Mouse (Mus musculus) ovary, postnatal 14 days (tissue): Measurements from ENCODE around the gene Txndc11.

Experiments used
- DNase-seq: peaks from one replicate; pipeline ENCODE4 v3.0.0; 2022; ENCODE audit warnings: low spot score

Txndc11 gene

GRCm38 (mm10) chr16:11104905-11105304 is 29.5 kb downstream of the Txndc11 start:
- DNase-seq: no peak

GRCm38 (mm10) chr16:11097301-11097700 is 37.1 kb downstream of the Txndc11 start:
- no peak for DNase-seq

DNA sequence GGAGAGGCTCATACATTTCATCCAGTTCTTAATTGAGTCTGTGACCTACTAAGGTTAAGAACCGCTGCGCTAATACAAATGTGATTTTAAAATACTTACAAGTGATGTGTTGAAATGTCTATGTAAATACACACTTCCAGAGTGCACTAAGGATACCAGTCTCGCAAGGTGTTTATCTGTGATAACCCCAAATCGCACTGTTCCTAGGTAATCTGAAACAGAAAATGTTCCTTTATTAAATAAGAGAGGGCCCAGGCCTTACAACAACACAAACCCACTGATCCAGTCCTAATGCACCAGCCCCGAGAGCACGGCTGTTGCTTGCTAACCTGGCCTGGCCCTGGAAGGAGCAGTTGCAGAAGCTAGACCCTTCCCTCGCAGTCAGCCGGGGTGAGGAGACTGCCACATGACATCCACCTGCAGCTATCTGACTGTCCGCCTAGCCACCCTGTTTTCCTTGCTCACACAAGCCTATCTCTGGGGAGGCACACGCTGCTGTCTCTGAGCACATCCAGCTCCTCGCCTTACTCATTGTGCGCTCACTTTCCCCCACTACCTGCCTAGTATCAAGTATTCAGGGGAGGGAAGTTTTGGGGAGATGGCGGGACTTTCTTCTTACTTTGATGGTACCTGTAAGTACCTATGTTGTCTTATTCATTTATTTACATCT is 40.6 kb downstream of the Txndc11 start:
- DNase-seq: no peak

DNA sequence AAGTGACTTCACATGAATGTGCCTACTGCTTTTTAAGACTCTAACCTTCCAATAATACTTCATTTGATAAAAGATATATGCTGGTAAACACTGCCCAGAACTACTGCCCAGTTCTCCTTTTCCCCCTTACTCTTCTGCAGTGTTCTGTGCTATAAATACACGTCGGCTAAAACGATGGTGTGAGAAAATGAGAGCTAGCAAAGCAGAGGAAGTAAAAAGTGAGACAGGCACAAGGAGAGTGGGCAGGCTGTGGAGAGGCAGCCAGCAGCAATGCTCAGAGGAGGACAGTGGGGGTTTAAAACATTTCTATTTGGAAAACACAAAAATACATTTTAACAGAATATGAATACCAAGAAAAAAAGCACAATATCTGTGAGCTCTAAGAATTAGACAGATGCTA is 41.9 kb downstream of the Txndc11 start:
- no peak for DNase-seq

GRCm38 (mm10) chr16:11092061-11092460 is 42.4 kb downstream of the Txndc11 start:
- DNase-seq: no peak

DNA sequence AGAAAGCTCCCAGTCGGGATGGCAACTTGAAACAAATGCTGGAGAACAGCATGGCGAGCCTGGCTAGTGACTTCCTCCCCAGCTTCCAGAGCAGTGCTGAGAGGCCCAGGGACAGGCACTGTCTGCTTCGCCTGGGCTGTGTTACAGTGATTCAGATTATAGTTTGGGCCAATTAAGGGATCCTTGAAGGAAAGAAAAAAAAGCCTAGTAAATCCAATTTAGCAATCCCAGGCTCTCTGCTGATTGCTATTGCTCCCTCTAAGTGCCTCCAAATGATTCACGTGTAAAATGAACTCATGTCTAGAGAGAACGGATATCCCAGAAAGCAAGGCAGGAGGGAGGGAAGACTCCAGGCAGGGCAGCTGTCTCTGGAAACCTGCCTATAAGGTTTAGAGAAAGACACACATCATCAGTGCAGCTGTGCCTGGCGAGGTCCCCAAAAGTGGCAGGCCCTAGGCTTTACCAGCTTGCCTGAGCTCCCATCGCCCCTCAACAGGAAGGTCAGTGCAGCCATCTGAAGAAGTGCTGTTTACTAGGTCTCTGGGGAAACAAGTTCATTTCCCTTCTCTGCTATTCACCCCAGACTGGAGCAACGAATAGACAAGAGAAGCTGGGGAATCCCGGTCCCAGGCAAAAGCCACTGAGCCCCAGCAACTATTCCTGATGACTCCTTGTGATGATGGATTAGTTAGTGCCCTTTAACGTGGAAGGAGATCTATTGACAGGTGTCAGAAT is 43.4 kb downstream of the Txndc11 start:
- no peak for DNase-seq

DNA sequence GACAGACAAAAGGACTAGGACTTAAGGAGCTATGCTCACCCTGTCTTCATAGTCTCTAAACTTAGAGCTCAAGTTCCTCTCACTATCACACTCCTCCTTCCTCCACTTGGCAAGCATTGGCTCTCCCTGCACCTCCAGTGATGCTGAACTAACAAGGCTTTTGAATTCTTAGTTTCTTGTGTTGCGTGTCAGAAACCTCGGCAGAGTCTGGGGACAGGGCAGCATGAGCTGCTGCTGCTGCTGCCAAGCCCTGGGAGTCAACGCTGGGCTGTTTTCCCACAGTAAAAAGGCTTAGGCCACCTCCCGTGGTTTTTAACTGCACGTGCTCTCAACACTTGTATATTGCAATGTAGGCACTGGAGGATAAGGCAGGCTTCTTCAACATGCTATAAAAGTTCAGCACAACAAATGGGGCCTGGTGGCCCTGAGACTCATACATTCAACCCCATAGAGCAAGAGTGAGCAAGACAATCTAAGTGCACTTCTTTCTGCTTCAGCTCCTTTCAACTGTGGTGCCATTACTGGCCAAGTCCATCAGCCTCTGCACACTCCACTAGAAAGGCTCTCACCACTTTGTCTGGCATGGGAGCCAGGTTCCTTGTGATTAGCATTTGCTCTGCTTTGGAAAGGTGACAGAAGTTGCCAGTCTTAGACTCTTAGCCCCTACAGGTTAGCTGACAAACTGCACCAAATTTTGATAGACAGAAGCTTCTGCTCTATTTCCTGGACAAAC is 47.4 kb downstream of the Txndc11 start:
- no peak for DNase-seq

- no peak for DNase-seq
Observed at GRCm38 (mm10) chr16:11086299-11086698, 48.2 kb downstream of the Txndc11 start.

- DNase-seq: no peak
Observed at GRCm38 (mm10) chr16:11084181-11084580, 50.3 kb downstream of the Txndc11 start.

- DNase-seq: no peak
Observed at GRCm38 (mm10) chr16:11078216-11078869, 56.1 kb downstream of the Txndc11 start.

DNA sequence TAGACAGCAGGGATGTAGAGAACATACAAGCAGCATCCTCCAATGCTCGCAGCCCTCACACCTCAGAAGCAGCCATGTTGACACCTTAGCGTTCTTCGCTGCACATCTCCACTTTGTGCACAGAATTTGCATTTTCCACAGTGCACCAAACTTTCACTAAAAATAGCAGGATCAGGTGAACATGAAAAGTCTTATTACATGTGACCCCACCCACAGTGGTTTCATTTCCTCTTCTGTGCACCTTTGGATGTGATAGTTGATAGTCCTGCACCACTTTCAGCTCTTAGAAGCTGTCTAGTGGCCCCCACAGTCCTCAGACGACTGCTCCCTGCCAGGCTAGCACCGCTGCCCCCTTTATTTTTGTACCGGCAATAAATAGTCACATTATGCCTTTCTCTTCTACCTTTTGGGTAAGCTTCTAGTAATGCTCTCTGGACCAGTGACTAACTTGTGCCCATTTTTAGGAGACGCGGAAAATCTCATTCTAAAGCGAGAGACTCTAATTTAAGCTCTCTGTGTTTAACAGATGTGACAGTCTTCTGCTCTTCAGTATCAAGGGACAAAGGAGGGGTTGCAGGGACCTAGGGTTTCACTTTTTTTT is 56.7 kb downstream of the Txndc11 start:
- DNase-seq: no peak

GRCm38 (mm10) chr16:11073060-11073459 is 61.4 kb downstream of the Txndc11 start:
- no peak for DNase-seq

DNA sequence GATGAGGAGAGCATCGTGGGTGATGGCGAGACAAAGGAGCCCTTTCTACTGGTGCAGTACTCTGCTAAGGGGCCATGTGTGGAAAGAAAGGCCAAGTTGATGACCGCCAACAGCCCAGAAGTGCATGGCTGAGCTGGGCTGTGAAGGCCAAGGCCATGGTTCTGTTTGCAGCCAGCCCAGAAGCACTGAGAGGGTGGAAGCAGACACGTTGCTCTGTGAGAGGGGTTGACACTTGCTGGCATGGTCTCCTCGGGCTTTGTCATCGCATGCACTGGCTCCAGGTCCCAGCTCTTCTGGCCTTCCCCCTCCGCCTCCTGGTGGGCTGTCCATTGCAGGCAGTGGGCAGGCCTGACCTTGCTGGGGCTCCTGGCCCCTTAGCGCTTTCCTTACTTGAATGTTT is 62.0 kb downstream of the Txndc11 start:
- DNase-seq: no peak

DNA sequence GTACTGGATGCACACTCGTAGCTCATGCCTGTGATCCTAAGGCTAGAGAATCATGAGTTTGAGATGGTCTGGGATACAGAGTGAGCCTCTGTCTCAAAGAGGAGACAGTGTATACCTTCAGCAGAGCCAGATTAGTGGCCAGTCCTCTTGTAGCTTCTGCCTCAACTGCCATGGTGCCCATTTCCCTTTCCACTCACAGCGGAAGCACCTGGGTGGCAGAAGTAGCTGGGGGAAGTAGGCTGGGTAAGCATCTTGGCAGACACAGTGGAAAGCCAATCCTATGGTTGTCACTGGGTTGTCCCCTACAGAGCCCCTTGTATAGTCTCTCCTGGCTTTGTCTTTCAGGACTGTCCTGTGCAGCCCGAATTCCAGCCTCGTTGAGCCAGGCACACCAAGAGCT is 62.6 kb downstream of the Txndc11 start:
- DNase-seq: no peak

DNA sequence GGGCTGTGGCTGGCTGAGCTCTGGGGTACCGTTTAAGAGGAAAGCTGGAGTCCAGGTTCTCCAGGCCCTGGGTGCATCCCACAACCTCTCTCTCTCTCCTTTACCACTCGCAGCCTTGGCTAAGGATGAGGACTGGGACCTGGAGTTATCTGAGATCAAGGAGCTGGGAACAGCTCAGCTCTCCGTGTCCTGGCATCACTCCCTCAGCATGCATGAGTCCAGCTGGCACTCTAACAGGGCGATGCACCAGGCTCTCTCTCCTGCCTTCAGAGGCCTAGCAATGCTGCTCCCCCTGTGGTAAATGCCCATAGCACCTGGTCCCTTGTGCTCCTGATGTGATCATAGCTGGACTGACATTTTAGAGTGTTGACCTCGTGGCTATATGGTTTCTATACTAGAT is 63.3 kb downstream of the Txndc11 start:
- DNase-seq: no peak

- DNase-seq: no peak
Observed at GRCm38 (mm10) chr16:11069710-11070420, 64.6 kb downstream of the Txndc11 start.

GRCm38 (mm10) chr16:11069271-11069670 is 65.2 kb downstream of the Txndc11 start:
- no peak for DNase-seq

- no peak for DNase-seq
Observed at GRCm38 (mm10) chr16:11068666-11069065, 65.8 kb downstream of the Txndc11 start.

DNA sequence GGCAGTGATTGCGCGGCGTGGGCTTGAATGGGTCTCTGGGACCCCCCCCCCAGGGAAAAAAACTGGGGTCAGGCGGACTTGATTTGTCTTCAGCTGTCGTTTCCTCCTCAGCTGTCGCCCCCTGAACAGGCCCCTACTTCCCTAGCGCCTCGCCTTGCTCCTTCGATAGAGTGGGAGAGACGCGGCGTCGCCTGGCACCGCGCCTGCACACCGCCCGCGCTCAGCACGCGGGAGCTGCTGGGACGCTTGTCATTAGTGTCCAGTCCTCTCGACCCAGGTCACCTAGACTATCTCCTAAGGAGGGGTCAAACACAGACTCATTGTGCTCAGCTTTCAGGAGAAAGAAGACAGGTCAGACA is 67.6 kb downstream of the Txndc11 start:
- DNase-seq: peak; percentile 45

DNA sequence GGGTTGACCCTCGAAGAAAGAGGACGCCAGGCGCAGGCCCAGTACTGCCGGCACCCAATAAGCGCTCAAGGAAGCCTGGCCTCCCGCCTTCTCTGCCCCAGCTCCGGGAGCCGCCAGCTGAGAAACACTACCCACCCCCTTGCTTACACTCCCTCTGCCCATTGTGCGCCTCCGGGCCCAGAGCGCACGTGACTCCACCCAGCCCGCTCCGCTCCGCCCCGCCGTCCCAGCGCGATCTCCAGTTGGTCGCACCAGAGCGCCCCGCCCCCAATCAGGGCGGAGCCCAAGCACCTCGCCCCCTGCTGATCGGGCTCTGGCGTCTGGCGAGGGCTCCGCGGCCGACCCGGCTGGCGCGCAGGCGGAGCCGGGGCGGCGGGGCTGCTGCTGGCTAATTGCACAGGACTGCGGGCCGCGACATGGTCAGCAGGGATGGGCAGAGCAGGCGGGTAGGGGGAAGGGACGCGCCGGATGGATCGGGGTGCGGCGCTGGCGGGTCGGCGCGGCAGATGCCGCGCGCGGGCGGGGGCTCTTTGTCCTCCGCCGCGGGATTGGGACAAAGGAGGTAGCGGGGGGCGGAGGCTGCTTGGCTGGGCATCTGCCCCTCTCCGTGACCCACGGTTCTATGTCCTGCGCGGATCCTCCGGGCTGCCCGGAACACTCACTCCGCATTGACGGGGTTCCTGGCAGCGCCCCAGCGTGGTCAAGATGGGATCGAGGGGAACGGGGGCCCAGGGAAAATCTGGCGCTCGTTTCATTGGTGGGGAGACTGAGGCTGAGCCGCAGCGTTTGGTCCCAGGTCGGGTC is 68.2 kb downstream of the Txndc11 start, which contains the start of gene Litaf:
Gene Litaf (minus strand): TSS at position 129 of the 804 bp plus-strand sequence.
- peak; percentile 96 for DNase-seq

DNA sequence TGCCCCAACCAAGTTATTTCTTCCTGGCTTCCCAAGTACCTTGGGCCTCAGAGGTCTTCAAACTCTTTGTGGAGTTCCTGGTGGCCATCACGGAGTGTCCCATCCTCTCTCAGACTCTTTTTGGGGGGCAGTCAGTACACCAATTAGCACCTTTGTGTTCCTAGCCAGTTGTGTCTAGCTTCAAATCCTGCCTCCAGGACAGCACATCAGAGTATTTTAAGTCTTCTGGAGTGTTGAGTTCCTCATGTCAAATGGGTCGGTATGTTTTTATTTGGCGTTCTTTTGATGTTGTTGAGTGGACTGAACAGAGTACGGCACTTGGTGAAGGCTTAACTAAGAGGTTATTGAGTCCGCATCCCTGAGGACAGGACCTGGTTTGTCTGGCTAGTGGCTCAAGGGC is 69.0 kb downstream of the Txndc11 start:
- no peak for DNase-seq
